Comparison of ENCODE assay signal across 25 mouse cellular contexts in genomic region chr2:165554066-165554465, GRCm38 (mm10). TPM values are rescaled to one million over a fixed set of nuclear protein-coding genes. Genes with fewer than 3 reads are reported as not detected.
"Had no signal": no experiment of that assay in that cellular context is flagged by ENCODE, and none has a peak within 500 bp of the region (broad histone marks: within the 10 kb centered on the region; RNA-seq: fewer than 3 reads in every experiment).

No protein-coding gene starts in this region.

- H3K9me3 ChIP-seq: heart, embryonic 10.5 days; heart, embryonic 12.5 days; hindbrain, embryonic 13.5 days; hindbrain, embryonic 15.5 days; intestine, embryonic 15.5 days; kidney, embryonic 15.5 days; limb, embryonic 12.5 days; limb, embryonic 15.5 days had no signal

- H3K4me2 ChIP-seq: heart, embryonic 12.5 days; hindbrain, embryonic 13.5 days; hindbrain, embryonic 15.5 days; intestine, embryonic 15.5 days; kidney, embryonic 15.5 days; limb, embryonic 12.5 days; limb, embryonic 15.5 days had no signal

- H3K4me1 ChIP-seq: heart, embryonic 10.5 days; heart, embryonic 12.5 days; hindbrain, embryonic 15.5 days; intestine, embryonic 15.5 days had no signal

- H3K9ac ChIP-seq: heart, embryonic 12.5 days; hindbrain, embryonic 13.5 days; hindbrain, embryonic 15.5 days; intestine, embryonic 15.5 days; kidney, embryonic 15.5 days; limb, embryonic 12.5 days; limb, embryonic 15.5 days had no signal

- H3K36me3 ChIP-seq: heart, embryonic 10.5 days; heart, embryonic 12.5 days; hindbrain, embryonic 13.5 days; hindbrain, embryonic 15.5 days; intestine, embryonic 15.5 days; kidney, embryonic 15.5 days; limb, embryonic 12.5 days; limb, embryonic 15.5 days had no signal

- ATAC-seq: forebrain, embryonic 16.5 days; inflammation-experienced regulatory T-cells, adult 6 months; intestine, embryonic 15.5 days; intestine, postnatal 0 days had no signal

- DNase-seq: gastrocnemius, adult 2 months; gastrocnemius, postnatal 10 days; gastrocnemius, postnatal 25 days; heart, adult 18-20 months; heart, postnatal 10 days; heart, postnatal 4 days; kidney, adult 18-20 months; kidney, adult 8-10 months; kidney, postnatal 14 days; kidney, postnatal 36 days; layer of hippocampus, adult 9-11 months; layer of hippocampus, postnatal 36 days; left cerebral cortex, postnatal 4 days had no signal

- H3K27ac ChIP-seq: gastrocnemius, adult 2 months; heart, embryonic 10.5 days; hindbrain, embryonic 13.5 days; hindbrain, embryonic 15.5 days; intestine, embryonic 15.5 days; kidney, embryonic 15.5 days; kidney, postnatal 0 days; limb, embryonic 12.5 days; limb, embryonic 15.5 days had no signal

- H3K27me3 ChIP-seq: hindbrain, embryonic 15.5 days; intestine, embryonic 15.5 days; kidney, embryonic 15.5 days had no signal

- H3K4me3 ChIP-seq: gastrocnemius, adult 2 months; heart, embryonic 10.5 days; heart, embryonic 12.5 days; hindbrain, embryonic 13.5 days; hindbrain, embryonic 15.5 days; intestine, embryonic 15.5 days; kidney, embryonic 15.5 days; limb, embryonic 12.5 days; limb, embryonic 15.5 days had no signal

RNA-seq across cellular contexts. Expression of gene Slc2a10, which starts 50.5 kb away (rescaled TPM):
- polyA plus RNA-seq: inflammation-experienced regulatory T-cells, adult 6 months had no signal
